Mouse (Mus musculus) lung, embryonic 14.5 days (tissue): ENCODE measurements around the gene Usp39. TPM values are rescaled to one million over a fixed set of nuclear protein-coding genes. Genes with fewer than 3 reads are reported as not detected.

Source experiments
- ATAC-seq: fragments of 200-750 bp; cut with Nextera tagmentation; 2 replicates; pipeline ENCODE4 v1.8.0; 2017; ENCODE audit warnings: mild to moderate bottlenecking, moderate TSS enrichment, moderate library complexity; ENCODE audit not compliant: insufficient read depth
- DNase-seq: peaks from one replicate; pipeline ENCODE4 v3.0.0-alpha.2; 2015
- H3K27ac ChIP-seq: fragments of 300-500 bp; sonication (generic); 2 replicates; pipeline ENCODE4 v1.5.1; 2014; ENCODE audit warnings: low read depth, mild to moderate bottlenecking, moderate library complexity
- H3K27me3 ChIP-seq: fragments of 300-500 bp; sonication (generic); 2 replicates; pipeline ENCODE4 v1.6.1; 2014; ENCODE audit warnings: low read length, control low read depth; ENCODE audit not compliant: insufficient read depth
- H3K36me3 ChIP-seq: fragments of 300-500 bp; sonication (generic); 2 replicates; pipeline ENCODE4 v1.6.1; 2014; ENCODE audit warnings: control low read depth; ENCODE audit not compliant: insufficient read depth
- H3K4me1 ChIP-seq: fragments of 300-500 bp; sonication (generic); 2 replicates; pipeline ENCODE4 v1.6.1; 2014; ENCODE audit warnings: antibody characterized with exemption, control low read depth; ENCODE audit not compliant: insufficient read depth
- H3K4me2 ChIP-seq: fragments of 300-500 bp; sonication (generic); 2 replicates; pipeline ENCODE4 v1.6.1; 2014; ENCODE audit warnings: mild to moderate bottlenecking
- H3K4me3 ChIP-seq: fragments of 300-500 bp; sonication (generic); 2 replicates; pipeline ENCODE4 v1.5.1; 2014; ENCODE audit warnings: low read depth, low read length
- H3K9ac ChIP-seq: fragments of 300-500 bp; sonication (generic); 2 replicates; pipeline ENCODE4 v1.6.1; 2014
- H3K9me3 ChIP-seq: fragments of 300-500 bp; sonication (generic); 2 replicates; pipeline ENCODE4 v1.6.1; 2016; ENCODE audit warnings: low read depth, low read length, control low read depth
- CTCF ChIP-seq: IDR thresholded peaks from 2 replicates; pipeline ENCODE4 v1.5.1; 2016; ENCODE audit warnings: antibody characterized with exemption, low read depth
- WGBS: fragments of 180-500 bp; shearing (Covaris S2); extraction: QIAGEN DNeasy Blood & Tissue Kit; methylation state at CpG from one replicate; pipeline ENCODE4 v1.1.7; 2014; 5-methylcytosine and 5-hydroxymethylcytosine counted together
- polyA plus RNA-seq: library from polyadenylated mRNA; unstranded; fragments of >200 nt; fragmentation: Nextera tagmentation; extraction: Ambion mirVana; gene quantifications from 2 replicates; pipeline ENCODE4 v1.2.1, GENCODE M21; 2014

Usp39 gene
- 69.0 and 73.7 TPM in 2 replicates for polyA plus RNA-seq

GRCm38 (mm10) chr6:72345074-72345567 lies at the start of gene Usp39:
Gene Usp39 (minus strand): TSS chr6:72345184.
- DNase-seq (peak; percentile 98), ATAC-seq (peak; percentile 83)
- under 1% methylated on average over 30 of the region's 30 CpGs for WGBS
- Histone ChIP-seq H3K4me2 (peak within 1 kb of the TSS; percentile 91), H3K9ac (peak within 1 kb of the TSS; percentile 87), H3K27me3 (no peaks in the 10 kb centered on the region), H3K9me3 (no peaks in the 10 kb centered on the region), H3K36me3 (peaks cover 28% of the 10 kb centered on the region), H3K4me1 (0 out of 2 replicates have a peak, but pooled peaks cover 6% of the 10 kb centered on the region), H3K4me3 (peak within 1 kb of the TSS; percentile 93), H3K27ac (peak within 1 kb of the TSS; percentile 80)
- no peak for TF ChIP-seq CTCF

GRCm38 (mm10) chr6:72392341-72392740 lies 47.4 kb upstream of the Usp39 start:
- DNase-seq, result no peak
- 89% methylated on average over 5 of the region's 5 CpGs for WGBS
- no peak for ATAC-seq
- Histone ChIP-seq H3K27me3 (no peaks in the 10 kb centered on the region), H3K9ac (no peak overlapping the region), H3K4me1 (0 out of 2 replicates have a peak, but pooled peaks cover 7% of the 10 kb centered on the region), H3K27ac (no peak overlapping the region), H3K9me3 (no peaks in the 10 kb centered on the region), H3K36me3 (0 out of 2 replicates have a peak, but pooled peaks cover 9% of the 10 kb centered on the region), H3K4me3 (no peak overlapping the region), H3K4me2 (no peak overlapping the region)
- 0 out of 2 replicates have a peak, but pooled peaks have one; percentile 3 for TF ChIP-seq CTCF

GRCm38 (mm10) chr6:72390795-72391521 lies 46.0 kb upstream of the Usp39 start:
- ATAC-seq, result peak; percentile 67
- WGBS, result 13% methylated on average over 12 of the region's 12 CpGs
- no peak; the same call in 1 of the 2 replicates for TF ChIP-seq CTCF

GRCm38 (mm10) chr6:72389941-72390771 lies 45.2 kb upstream of the Usp39 start, which contains the start of gene Vamp8:
Gene Vamp8 (minus strand): TSS chr6:72390703.
- Histone ChIP-seq H3K4me1 (0 out of 2 replicates have a peak, but pooled peaks cover 7% of the 10 kb centered on the region), H3K9ac (peak within 1 kb of the TSS; percentile 68), H3K9me3 (no peaks in the 10 kb centered on the region), H3K36me3 (peaks cover 22% of the 10 kb centered on the region), H3K27ac (peak within 1 kb of the TSS; percentile 94), H3K4me3 (peak within 1 kb of the TSS; percentile 52), H3K27me3 (no peaks in the 10 kb centered on the region), H3K4me2 (peak within 1 kb of the TSS; percentile 69)
- peak; percentile 32; the same call in 1 of the 2 replicates for TF ChIP-seq CTCF
- under 1% methylated on average over 33 of the region's 33 CpGs for WGBS
- DNase-seq (peak; percentile 78), ATAC-seq (peak; percentile 80)

More at GRCm38 (mm10) chr6:72390795-72391521, 46.0 kb upstream of the Usp39 start:
- peaks cover 15% of the 10 kb centered on the region; the same call in 1 of the 2 replicates for H3K36me3 ChIP-seq
- H3K4me3 ChIP-seq, result peak overlapping the region; percentile 52
- H3K4me2 ChIP-seq, result peak overlapping the region; percentile 69
- peak overlapping the region; percentile 68 for H3K9ac ChIP-seq
- no peaks in the 10 kb centered on the region for H3K9me3 ChIP-seq
- DNase-seq, result peak; percentile 87
- H3K27ac ChIP-seq, result peak overlapping the region; percentile 94
- 0 out of 2 replicates have a peak, but pooled peaks cover 7% of the 10 kb centered on the region for H3K4me1 ChIP-seq
- no peaks in the 10 kb centered on the region for H3K27me3 ChIP-seq

GRCm38 (mm10) chr6:72389471-72389940 lies 44.5 kb upstream of the Usp39 start:
- peaks cover 26% of the 10 kb centered on the region for H3K36me3 ChIP-seq
- H3K9ac ChIP-seq, result peak overlapping the region; percentile 68
- H3K4me1 ChIP-seq, result 0 out of 2 replicates have a peak, but pooled peaks cover 7% of the 10 kb centered on the region
- H3K27ac ChIP-seq, result peak overlapping the region; percentile 94
- 7% methylated on average over 13 of the region's 13 CpGs for WGBS
- H3K4me3 ChIP-seq, result peak overlapping the region; percentile 52
- no peaks in the 10 kb centered on the region for H3K27me3 ChIP-seq
- TF ChIP-seq CTCF, result no peak
- DNase-seq (peak; percentile 28), ATAC-seq (peak; percentile 48)
- H3K9me3 ChIP-seq, result no peaks in the 10 kb centered on the region
- peak overlapping the region; percentile 69 for H3K4me2 ChIP-seq

GRCm38 (mm10) chr6:72388791-72389329 lies 43.9 kb upstream of the Usp39 start:
- H3K36me3 ChIP-seq, result peaks cover 26% of the 10 kb centered on the region
- peak overlapping the region; percentile 68 for H3K9ac ChIP-seq
- no peaks in the 10 kb centered on the region for H3K27me3 ChIP-seq
- 0 out of 2 replicates have a peak, but pooled peaks cover 7% of the 10 kb centered on the region for H3K4me1 ChIP-seq
- ATAC-seq (no peak), DNase-seq (no peak)
- TF ChIP-seq CTCF, result no peak
- 72% methylated on average over 6 of the region's 6 CpGs for WGBS
- no peaks in the 10 kb centered on the region for H3K9me3 ChIP-seq
- H3K4me3 ChIP-seq, result peak overlapping the region; percentile 52
- peak overlapping the region; percentile 94 for H3K27ac ChIP-seq
- peak overlapping the region; percentile 69 for H3K4me2 ChIP-seq
